Mouse (Mus musculus) adrenal gland, postnatal 25 days (tissue): ENCODE data around the gene Tagln3. TPM values are rescaled to one million over a fixed set of nuclear protein-coding genes. Genes with fewer than 3 reads are reported as not detected.

ENCODE experiments used
- DNase-seq: peaks from one replicate; pipeline ENCODE4 v3.0.0; 2021; ENCODE audit warnings: mixed read lengths
- total RNA-seq: library from RNA; stranded (reverse); gene quantifications from 2 replicates; pipeline ENCODE4 v1.2.3, GENCODE M21; 2021

Tagln3 gene
- total RNA-seq, 1 experiment from 2014 or later: 5.0 TPM

GRCm38 (mm10) chr16:45720022-45720630 is 4.3 kb downstream of the Tagln3 start:
- DNase-seq: no peak

- no peak for DNase-seq
Measured at GRCm38 (mm10) chr16:45718296-45718695, 6.1 kb downstream of the Tagln3 start.

- DNase-seq: no peak
Measured at GRCm38 (mm10) chr16:45714489-45715150, 9.8 kb downstream of the Tagln3 start.

GRCm38 (mm10) chr16:45713878-45714277 is 10.5 kb downstream of the Tagln3 start:
- no peak for DNase-seq

- DNase-seq: no peak
Measured at GRCm38 (mm10) chr16:45713261-45713660, 11.1 kb downstream of the Tagln3 start.

- DNase-seq: no peak
Measured at GRCm38 (mm10) chr16:45711263-45711662, 13.1 kb downstream of the Tagln3 start.

- no peak for DNase-seq
Measured at GRCm38 (mm10) chr16:45699301-45699700, 25.1 kb downstream of the Tagln3 start.

- DNase-seq: no peak
Measured at GRCm38 (mm10) chr16:45697996-45698395, 26.4 kb downstream of the Tagln3 start.

- peak; percentile 33 for DNase-seq
Measured at GRCm38 (mm10) chr16:45695445-45696160, 28.8 kb downstream of the Tagln3 start.

- no peak for DNase-seq
Measured at GRCm38 (mm10) chr16:45693558-45693957, 30.9 kb downstream of the Tagln3 start, which contains the start of gene Tmprss7. TSS of gene Tmprss7 (minus strand) at chr16:45693658.

GRCm38 (mm10) chr16:45692851-45693250 is 31.6 kb downstream of the Tagln3 start:
- DNase-seq: no peak

- DNase-seq: no peak
Measured at GRCm38 (mm10) chr16:45690178-45690577, 34.2 kb downstream of the Tagln3 start.

GRCm38 (mm10) chr16:45686833-45687232 is 37.6 kb downstream of the Tagln3 start:
- no peak for DNase-seq

GRCm38 (mm10) chr16:45685295-45685694 is 39.1 kb downstream of the Tagln3 start:
- DNase-seq: no peak

- peak; percentile 70 for DNase-seq
Measured at GRCm38 (mm10) chr16:45684815-45685214, 39.6 kb downstream of the Tagln3 start.

GRCm38 (mm10) chr16:45676462-45676861 is 47.9 kb downstream of the Tagln3 start:
- DNase-seq: no peak

GRCm38 (mm10) chr16:45670005-45670404 is 54.4 kb downstream of the Tagln3 start:
- no peak for DNase-seq

GRCm38 (mm10) chr16:45668178-45668577 is 56.2 kb downstream of the Tagln3 start:
- DNase-seq: no peak

GRCm38 (mm10) chr16:45666136-45666535 is 58.3 kb downstream of the Tagln3 start:
- no peak for DNase-seq

- DNase-seq: no peak
Measured at GRCm38 (mm10) chr16:45662381-45662780, 62.0 kb downstream of the Tagln3 start.
